Mouse (Mus musculus) small intestine, adult 2 months (tissue): ENCODE measurements around the gene H2-K1.

Experiments
- CTCF ChIP-seq: fragments of 200-500 bp; IDR thresholded peaks from 2 replicates; pipeline ENCODE4 v1.5.1; 2012; ENCODE audit warnings: low read depth, mild to moderate bottlenecking, control low read depth, inconsistent platforms, low read length, moderate library complexity, mixed read lengths; ENCODE audit not compliant: insufficient replicate concordance, insufficient read length; ENCODE audit errors: extremely low read depth
- POLR2A ChIP-seq: fragments of 200-500 bp; IDR thresholded peaks from 2 replicates; pipeline ENCODE4 v1.6.1; 2012; ENCODE audit warnings: low read depth, mild to moderate bottlenecking, control low read depth, inconsistent platforms, low read length, moderate library complexity

- no peak for TF ChIP-seq POLR2A
- no peak for TF ChIP-seq CTCF
These were observed 40.2 kb downstream of the H2-K1 start for GRCm38 (mm10) chr17:33959948-33960347.
